ENCODE assay signal across 8 mouse cellular contexts in genomic region chr2:154583906-154584872, GRCm38 (mm10). TPM values are rescaled to one million over a fixed set of nuclear protein-coding genes. Genes with fewer than 3 reads are reported as not detected.
DNase-seq lines count a peak whose midpoint lies in the region; ATAC-seq and TF ChIP-seq lines count a peak whose summit lies in the region.

No protein-coding gene starts in this region.

- TF ChIP-seq CTCF in E14TG2a.4 (conservative IDR thresholded peaks at IDR 0.05; ENCODE audit: low read length), result no peak
- no peak for TF ChIP-seq CTCF in forebrain, postnatal 0 days (IDR thresholded peaks at IDR 0.05; ENCODE audit: low read depth)
- TF ChIP-seq CTCF in gastrocnemius, adult 2 months (IDR thresholded peaks at IDR 0.05), result no peak

- 37% methylated on average over 15 of the region's 15 CpGs for WGBS in forebrain, postnatal 0 days
- 51% methylated on average over 15 of the region's 15 CpGs for WGBS in midbrain, embryonic 16.5 days

- peak overlapping the region; percentile 70 for H3K27ac ChIP-seq in forebrain, postnatal 0 days (ENCODE audit: low read depth, low read length)
- peak overlapping the region; percentile 14; the same call in 1 of the 2 replicates for H3K27ac ChIP-seq in midbrain, embryonic 16.5 days (ENCODE audit: low read length)
- no peak overlapping the region for H3K27ac ChIP-seq in gastrocnemius, adult 2 months

- peaks cover 66% of the 10 kb centered on the region for H3K4me1 ChIP-seq in E14TG2a.4 (replicated peaks; ENCODE audit: low read depth, low read length)
- H3K4me1 ChIP-seq in forebrain, postnatal 0 days (ENCODE audit: insufficient read depth), result peaks cover 16% of the 10 kb centered on the region
- H3K4me1 ChIP-seq in midbrain, embryonic 16.5 days (ENCODE audit: control insufficient read depth, insufficient read depth, low read length), result peaks cover 3% of the 10 kb centered on the region; the same call in 1 of the 2 replicates

- H3K4me3 ChIP-seq in E14TG2a.4 (replicated peaks; ENCODE audit: low read length), result peak overlapping the region; percentile 23; the same call in 1 of the 2 replicates
- no peak overlapping the region for H3K4me3 ChIP-seq in forebrain, postnatal 0 days (ENCODE audit: low read depth, low read length)
- no peak overlapping the region for H3K4me3 ChIP-seq in midbrain, embryonic 16.5 days (ENCODE audit: low read depth, low read length)
- no peak overlapping the region for H3K4me3 ChIP-seq in gastrocnemius, adult 2 months

- ATAC-seq in forebrain, postnatal 0 days, result peak; percentile 97
- peak; percentile 66 for ATAC-seq in midbrain, embryonic 16.5 days

- peak; percentile 97 for DNase-seq in brain, adult 2 months (ENCODE audit: low read depth, low spot score)
- peak; percentile 93 for DNase-seq in forebrain, postnatal 0 days
- peak; percentile 90 to 91 for DNase-seq in layer of hippocampus, postnatal 36 days
- no peak for DNase-seq in kidney, postnatal 25 days
- DNase-seq in gastrocnemius, adult 2 months, result no peak
- DNase-seq in spleen, postnatal 14 days (ENCODE audit: low spot score in 2 of 2), result no peak

- H3K36me3 ChIP-seq in E14TG2a.4 (ENCODE audit: insufficient read depth, low read length), result peaks cover 6% of the 10 kb centered on the region
- H3K36me3 ChIP-seq in forebrain, postnatal 0 days (ENCODE audit: insufficient read depth), result no peaks in the 10 kb centered on the region
- no peaks in the 10 kb centered on the region for H3K36me3 ChIP-seq in midbrain, embryonic 16.5 days (ENCODE audit: control insufficient read depth, insufficient read depth, low read length)

- no peaks in the 10 kb centered on the region for H3K27me3 ChIP-seq in E14TG2a.4 (ENCODE audit: insufficient read depth, low read length)
- H3K27me3 ChIP-seq in forebrain, postnatal 0 days (ENCODE audit: insufficient read depth, low read length), result no peaks in the 10 kb centered on the region
- no peaks in the 10 kb centered on the region for H3K27me3 ChIP-seq in midbrain, embryonic 16.5 days (ENCODE audit: control insufficient read depth, insufficient read depth, low read depth, low read length)

- H3K9ac ChIP-seq in forebrain, postnatal 0 days, result no peak overlapping the region
- no peak overlapping the region for H3K9ac ChIP-seq in midbrain, embryonic 16.5 days (ENCODE audit: low read depth, low read length)

- intact Hi-C loops in gastrocnemius, adult 2 months (cut with DNase I), result no loop called here

- no peak overlapping the region for H3K4me2 ChIP-seq in forebrain, postnatal 0 days (ENCODE audit: low read depth)
- H3K4me2 ChIP-seq in midbrain, embryonic 16.5 days (ENCODE audit: low read length), result no peak overlapping the region

- H3K9me3 ChIP-seq in E14TG2a.4 (ENCODE audit: low read length), result no peaks in the 10 kb centered on the region
- H3K9me3 ChIP-seq in forebrain, postnatal 0 days (ENCODE audit: low read length), result no peaks in the 10 kb centered on the region
- H3K9me3 ChIP-seq in midbrain, embryonic 16.5 days (replicated peaks; ENCODE audit: control insufficient read depth, low read length, poor library complexity, severe bottlenecking), result no peaks in the 10 kb centered on the region

RNA-seq across cellular contexts. Expression of gene E2f1, which starts 14.5 kb away (rescaled TPM):
- total RNA-seq in forebrain, postnatal 0 days (2014; rRNA removed), result 2.8 and 3.0 TPM in 2 replicates
- polyA plus RNA-seq in forebrain, postnatal 0 days (2015; fragmentation: Nextera tagmentation; extraction: Ambion mirVana), result 4.7 and 4.9 TPM in 2 replicates
- 1 to 10 TPM; 4.9 to 5.8 TPM for total RNA-seq in layer of hippocampus, postnatal 36 days (2021)
- 3.2 and 4.2 TPM in 2 replicates for polyA plus RNA-seq in midbrain, embryonic 16.5 days (2015; fragmentation: Nextera tagmentation; extraction: Ambion mirVana)
- under 1 TPM; 0.28 to 0.64 TPM for total RNA-seq in gastrocnemius, adult 2 months (2021)

RNA-seq across cellular contexts. Expression of gene Pxmp4, which starts 19.3 kb away (rescaled TPM):
- 13.2 and 15.0 TPM in 2 replicates for total RNA-seq in forebrain, postnatal 0 days (2014; rRNA removed)
- polyA plus RNA-seq in forebrain, postnatal 0 days (2015; fragmentation: Nextera tagmentation; extraction: Ambion mirVana), result 16.6 and 17.9 TPM in 2 replicates
- total RNA-seq in layer of hippocampus, postnatal 36 days (2021), result 10 to 100 TPM in 1 of 2 experiments, 1 to 10 TPM in 1; 10.0 to 10.5 TPM
- 14.1 and 15.9 TPM in 2 replicates for polyA plus RNA-seq in midbrain, embryonic 16.5 days (2015; fragmentation: Nextera tagmentation; extraction: Ambion mirVana)
- 10 to 100 TPM; 10.1 to 15.8 TPM for total RNA-seq in gastrocnemius, adult 2 months (2021)

RNA-seq across cellular contexts. Expression of gene Necab3, which starts 25.5 kb away (rescaled TPM):
- 14.5 and 16.3 TPM in 2 replicates for total RNA-seq in forebrain, postnatal 0 days (2014; rRNA removed)
- polyA plus RNA-seq in forebrain, postnatal 0 days (2015; fragmentation: Nextera tagmentation; extraction: Ambion mirVana), result 14.7 and 17.2 TPM in 2 replicates
- 10 to 100 TPM; 26.8 to 28.6 TPM for total RNA-seq in layer of hippocampus, postnatal 36 days (2021)
- 18.5 and 19.9 TPM in 2 replicates for polyA plus RNA-seq in midbrain, embryonic 16.5 days (2015; fragmentation: Nextera tagmentation; extraction: Ambion mirVana)
- total RNA-seq in gastrocnemius, adult 2 months (2021), result under 1 TPM; 0.33 to 0.36 TPM

RNA-seq across cellular contexts. Expression of gene Zfp341, which starts 28.9 kb away (rescaled TPM):
- total RNA-seq in forebrain, postnatal 0 days (2014; rRNA removed), result 8.8 and 10.2 TPM in 2 replicates
- 1.3 and 1.4 TPM in 2 replicates for polyA plus RNA-seq in forebrain, postnatal 0 days (2015; fragmentation: Nextera tagmentation; extraction: Ambion mirVana)
- 10 to 100 TPM in 1 of 2 experiments, 1 to 10 TPM in 1; 9.2 to 10.1 TPM for total RNA-seq in layer of hippocampus, postnatal 36 days (2021)
- polyA plus RNA-seq in midbrain, embryonic 16.5 days (2015; fragmentation: Nextera tagmentation; extraction: Ambion mirVana), result 2.3 TPM in 2 replicates
- 1 to 10 TPM; 2.6 to 3.5 TPM for total RNA-seq in gastrocnemius, adult 2 months (2021)

RNA-seq across cellular contexts. Expression of gene 4930519P11Rik, which starts 29.0 kb away (rescaled TPM):
- 1.1 TPM in 1 of 2 replicates, not detected in the other for total RNA-seq in forebrain, postnatal 0 days (2014; rRNA removed)
- polyA plus RNA-seq in forebrain, postnatal 0 days (2015; fragmentation: Nextera tagmentation; extraction: Ambion mirVana), result 0.64 TPM in 1 of 2 replicates, not detected in the other
- not detected for total RNA-seq in layer of hippocampus, postnatal 36 days (2021)
- polyA plus RNA-seq in midbrain, embryonic 16.5 days (2015; fragmentation: Nextera tagmentation; extraction: Ambion mirVana), result 0.41 and 0.63 TPM in 2 replicates
- not detected for total RNA-seq in gastrocnemius, adult 2 months (2021)

Comparison
In these comparisons a context has a peak if more than half of its experiments do, and no peak if none do; other contexts are left out.
1. DNase-seq: peak in brain, adult 2 months (single experiment), forebrain, postnatal 0 days (single experiment) and layer of hippocampus, postnatal 36 days (2 of 2); none in kidney, postnatal 25 days (0 of 2), gastrocnemius, adult 2 months (single experiment) and spleen, postnatal 14 days (0 of 2).
2. RNA of gene Necab3, which starts 25.5 kb away (total RNA-seq): 26.8 to 28.6 TPM in layer of hippocampus, postnatal 36 days and 14.5 to 16.3 TPM in forebrain, postnatal 0 days; 0.33 to 0.36 TPM in gastrocnemius, adult 2 months; every median in the first group is over 10 times any median in the second.